Mouse (Mus musculus) spleen, adult 2 months (tissue): ENCODE data around the gene Plpp3. TPM values are rescaled to one million over a fixed set of nuclear protein-coding genes. Genes with fewer than 3 reads are reported as not detected.

ENCODE experiments used
- DNase-seq, 2 experiments: peaks; one replicate each; pipeline versions ENCODE4 v3.0.0 to v3.0.0-alpha.2; 2012 to 2021; ENCODE audit warnings: low spot score in 2 of 2, low read depth in 1 of 2
- H3K27ac ChIP-seq: fragments of 200-500 bp; 2 replicates; pipeline ENCODE4 v1.5.1; 2012; ENCODE audit warnings: low read length, inconsistent platforms; ENCODE audit not compliant: insufficient read depth
- H3K27me3 ChIP-seq: fragments of 200-500 bp; 2 replicates; pipeline ENCODE4 v1.6.1; 2012; ENCODE audit warnings: mild to moderate bottlenecking, moderate library complexity, low read length, inconsistent platforms; ENCODE audit not compliant: control insufficient read depth, insufficient read depth
- H3K36me3 ChIP-seq: fragments of 200-500 bp; 2 replicates; pipeline ENCODE4 v1.6.1; 2012; ENCODE audit warnings: mild to moderate bottlenecking, low read length, inconsistent platforms; ENCODE audit not compliant: control insufficient read depth, insufficient read depth
- H3K4me1 ChIP-seq: fragments of 200-500 bp; 2 replicates; pipeline ENCODE4 v1.6.1; 2011; ENCODE audit warnings: inconsistent platforms; ENCODE audit not compliant: control insufficient read depth, insufficient read depth, insufficient read length
- H3K4me3 ChIP-seq: fragments of 200-500 bp; 2 replicates; pipeline ENCODE4 v1.5.1; 2011; ENCODE audit warnings: mild to moderate bottlenecking, inconsistent platforms; ENCODE audit not compliant: insufficient read depth, insufficient read length; ENCODE audit errors: extremely low read depth
- CTCF ChIP-seq: fragments of 200-500 bp; IDR thresholded peaks from 2 replicates; pipeline ENCODE4 v1.5.1; 2011; ENCODE audit warnings: mild to moderate bottlenecking, inconsistent platforms; ENCODE audit not compliant: insufficient read depth, insufficient read length, insufficient replicate concordance; ENCODE audit errors: extremely low read depth
- POLR2A ChIP-seq: fragments of 200-500 bp; IDR thresholded peaks from 2 replicates; pipeline ENCODE4 v1.6.1; 2011; ENCODE audit warnings: low read depth, low read length, inconsistent platforms
- WGBS: fragments of 180-500 bp; shearing (Covaris S2); methylation state at CpG from one replicate; pipeline ENCODE4 v1.1.7; 2018; 5-methylcytosine and 5-hydroxymethylcytosine counted together
- polyA plus RNA-seq: library from polyadenylated mRNA; depleted of rRNA; stranded (reverse); fragments of >200 nt; gene quantifications from 2 replicates; pipeline ENCODE4 v1.2.3, GENCODE M21; 2012

The Plpp3 gene
- polyA plus RNA-seq, 1 experiment: 24.8 TPM

DNA sequence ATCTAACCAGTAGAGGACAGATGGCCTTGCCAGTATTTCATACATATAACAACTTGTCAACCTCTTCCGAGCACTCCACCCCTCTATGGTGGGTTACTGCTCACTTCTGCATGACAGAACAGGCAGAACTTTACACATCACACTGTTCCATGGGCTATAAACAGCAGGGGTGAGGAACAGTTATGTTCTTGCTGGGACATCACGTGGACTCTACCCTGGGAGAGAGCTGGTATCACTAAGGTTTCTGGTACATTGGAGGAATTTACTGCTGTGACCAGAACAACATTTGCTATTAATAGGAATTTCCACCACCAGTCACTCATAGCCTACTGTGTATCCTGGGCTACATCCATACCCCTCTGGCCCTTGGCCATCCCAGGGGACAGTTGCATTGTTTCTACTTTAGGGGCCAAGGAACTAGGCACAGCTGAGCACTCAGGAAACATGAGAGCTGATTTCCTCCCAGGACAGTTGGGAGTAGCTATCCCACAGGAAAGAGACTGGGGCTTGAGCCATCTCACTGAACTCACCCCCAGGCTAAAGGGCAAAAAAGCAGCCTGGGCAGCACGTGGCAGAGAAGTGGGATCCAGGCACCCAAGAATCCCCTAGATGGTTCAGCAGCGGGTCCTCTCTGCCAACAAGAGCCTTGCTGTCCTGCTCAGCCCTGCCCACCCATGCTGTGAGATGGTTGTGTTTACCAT is 23.6 kb upstream of the Plpp3 start:
- TF ChIP-seq CTCF (no peak), POLR2A (no peak)
- Histone ChIP-seq H3K36me3 (no peaks in the 10 kb centered on the region), H3K27me3 (no peaks in the 10 kb centered on the region), H3K4me1 (no peaks in the 10 kb centered on the region), H3K4me3 (no peak overlapping the region), H3K27ac (no peak overlapping the region)
- no peak for DNase-seq
- WGBS: 67% methylated on average over 4 of the region's 4 CpGs

DNA sequence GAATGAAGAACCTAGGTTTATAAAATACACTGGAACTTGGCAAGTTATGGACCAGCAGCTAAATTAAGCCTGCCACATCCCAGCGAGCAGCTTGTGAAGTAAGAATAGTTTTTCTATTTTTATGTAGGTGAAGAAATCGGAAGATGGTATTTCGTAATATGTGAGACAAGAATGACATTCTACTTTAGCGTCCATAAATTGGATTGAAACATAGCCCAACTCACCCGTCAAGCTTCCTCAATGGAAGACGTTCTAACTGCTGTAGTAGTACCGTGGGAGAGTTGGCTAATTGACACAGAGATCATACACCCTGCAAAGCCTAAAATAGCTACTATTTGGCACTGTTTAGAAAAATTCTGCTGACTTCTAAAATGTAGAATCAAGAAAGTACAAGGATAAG is 7.7 kb upstream of the Plpp3 start:
- no peak overlapping the region for H3K4me3 ChIP-seq
- no peaks in the 10 kb centered on the region for H3K4me1 ChIP-seq
- WGBS: 68% methylated on average over 7 of the region's 7 CpGs
- TF ChIP-seq CTCF: no peak
- no peak for TF ChIP-seq POLR2A
- H3K27me3 ChIP-seq: no peaks in the 10 kb centered on the region
- no peaks in the 10 kb centered on the region for H3K36me3 ChIP-seq
- no peak for DNase-seq
- no peak overlapping the region for H3K27ac ChIP-seq

DNA sequence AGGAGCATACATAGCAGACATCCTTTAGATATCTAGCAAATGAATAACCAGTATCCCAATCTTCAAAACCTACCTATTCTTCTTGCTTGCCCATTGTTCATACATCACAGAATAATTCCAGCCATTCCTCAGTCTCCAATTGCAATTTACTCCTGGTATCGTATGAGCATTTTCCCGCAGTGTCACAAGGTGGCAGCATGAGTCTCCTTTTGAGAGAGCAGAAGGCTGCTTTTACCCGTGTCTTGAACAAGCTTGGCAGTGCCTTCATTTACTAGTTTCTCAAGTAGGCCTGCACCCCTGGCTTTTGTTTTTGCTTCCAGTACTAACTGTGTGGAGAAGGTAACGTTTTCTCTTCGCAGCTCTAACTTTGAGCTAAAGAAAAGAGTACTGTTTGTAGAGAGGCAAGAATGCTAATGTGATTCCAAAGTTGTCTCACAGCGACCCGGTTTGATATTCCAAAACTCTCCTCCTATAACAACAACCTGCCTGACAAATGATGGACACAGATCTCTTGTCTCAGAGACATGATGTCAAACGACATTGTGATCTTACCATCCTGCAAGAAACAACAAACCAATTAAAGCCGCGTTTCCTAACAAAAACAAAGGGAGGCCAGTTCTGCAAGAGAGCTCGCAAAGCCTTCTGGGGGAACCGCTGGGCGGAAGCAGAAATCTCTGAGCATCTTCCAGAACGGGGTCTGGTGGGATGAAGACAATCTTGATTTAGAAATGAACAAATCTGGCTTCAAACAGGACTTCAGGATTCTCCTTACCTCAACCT is 5.0 kb upstream of the Plpp3 start:
- DNase-seq: peak; percentile 34 to 62
- Histone ChIP-seq H3K27me3 (no peaks in the 10 kb centered on the region), H3K4me1 (no peaks in the 10 kb centered on the region), H3K27ac (no peak overlapping the region), H3K4me3 (no peak overlapping the region), H3K36me3 (no peaks in the 10 kb centered on the region)
- TF ChIP-seq POLR2A (no peak), CTCF (peak; percentile 84; the same call in 1 of the 2 replicates)
- WGBS: 55% methylated on average over 14 of the region's 14 CpGs

DNA sequence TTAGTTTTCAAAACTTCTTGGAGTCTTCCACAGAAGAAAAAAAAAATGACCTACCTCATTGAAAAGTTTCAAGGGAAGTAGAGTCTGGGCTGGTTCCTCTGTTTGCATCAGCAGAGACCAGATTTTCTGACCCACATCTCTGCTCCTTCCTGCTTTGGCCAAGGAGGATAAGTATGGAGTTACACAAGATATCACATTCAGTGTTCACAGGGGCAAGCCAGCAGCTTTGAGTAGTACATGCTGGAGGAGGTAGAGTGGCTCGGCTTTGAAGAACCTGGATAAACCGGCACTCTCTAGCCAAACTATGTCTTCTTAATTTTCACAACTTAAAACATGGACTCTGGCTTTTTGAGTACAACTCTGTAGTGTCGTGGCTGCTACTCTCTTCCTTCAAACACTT is 3.9 kb upstream of the Plpp3 start:
- H3K36me3 ChIP-seq: no peaks in the 10 kb centered on the region
- H3K27ac ChIP-seq: no peak overlapping the region
- H3K4me1 ChIP-seq: no peaks in the 10 kb centered on the region
- no peak for DNase-seq
- TF ChIP-seq POLR2A (no peak), CTCF (no peak)
- WGBS: 89% methylated on average over 3 of the region's 3 CpGs
- no peak overlapping the region for H3K4me3 ChIP-seq
- no peaks in the 10 kb centered on the region for H3K27me3 ChIP-seq

DNA sequence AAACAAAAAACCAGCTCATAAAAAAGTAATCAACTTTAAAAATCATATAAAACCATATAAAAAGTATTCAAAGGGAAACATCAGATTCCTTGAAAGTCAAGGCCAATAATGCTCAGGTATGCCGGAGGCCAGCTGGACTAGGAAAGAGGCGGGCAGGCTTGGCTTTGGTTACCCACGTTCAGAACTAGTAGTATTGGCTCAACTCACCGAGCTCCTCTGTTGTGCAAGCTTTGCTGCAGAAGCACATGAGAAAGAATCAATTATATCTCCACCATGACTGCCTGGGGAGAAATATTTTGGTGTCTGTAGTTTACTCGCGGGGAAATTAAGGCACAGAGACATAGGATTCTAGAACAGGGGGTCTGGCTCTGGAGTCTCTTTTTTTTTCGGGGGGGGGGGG is 866 bp upstream of the Plpp3 start:
- no peak for DNase-seq
- no peaks in the 10 kb centered on the region for H3K27me3 ChIP-seq
- no peak overlapping the region for H3K27ac ChIP-seq
- 75% methylated on average over 7 of the region's 7 CpGs for WGBS
- no peak for TF ChIP-seq POLR2A
- no peak for TF ChIP-seq CTCF
- H3K36me3 ChIP-seq: no peaks in the 10 kb centered on the region
- no peaks in the 10 kb centered on the region; the same call in 1 of the 2 replicates for H3K4me1 ChIP-seq
- no peak overlapping the region for H3K4me3 ChIP-seq

DNA sequence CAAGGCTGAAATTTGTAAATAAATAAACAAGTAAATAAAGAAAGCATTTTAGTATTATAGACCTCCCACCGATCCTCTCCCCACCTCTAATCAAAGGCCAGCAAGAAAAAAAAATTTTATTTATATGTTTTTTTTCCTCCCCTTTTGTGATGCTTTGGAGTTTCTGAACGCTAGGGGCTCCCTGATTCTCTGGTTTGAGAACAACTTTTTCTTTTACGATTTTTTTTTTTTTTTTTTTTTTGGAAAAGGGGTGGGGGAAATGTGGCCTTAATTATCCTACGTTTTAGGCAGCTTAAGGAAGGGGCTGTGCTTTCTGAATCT is 232 bp upstream of the Plpp3 start:
- Histone ChIP-seq H3K4me3 (peak overlapping the region; percentile 75), H3K27ac (peak overlapping the region; percentile 67), H3K4me1 (no peaks in the 10 kb centered on the region; the same call in 1 of the 2 replicates), H3K36me3 (no peaks in the 10 kb centered on the region), H3K27me3 (no peaks in the 10 kb centered on the region)
- no peak for DNase-seq
- no peak for TF ChIP-seq POLR2A
- under 1% methylated on average over 4 of the region's 4 CpGs for WGBS

DNA sequence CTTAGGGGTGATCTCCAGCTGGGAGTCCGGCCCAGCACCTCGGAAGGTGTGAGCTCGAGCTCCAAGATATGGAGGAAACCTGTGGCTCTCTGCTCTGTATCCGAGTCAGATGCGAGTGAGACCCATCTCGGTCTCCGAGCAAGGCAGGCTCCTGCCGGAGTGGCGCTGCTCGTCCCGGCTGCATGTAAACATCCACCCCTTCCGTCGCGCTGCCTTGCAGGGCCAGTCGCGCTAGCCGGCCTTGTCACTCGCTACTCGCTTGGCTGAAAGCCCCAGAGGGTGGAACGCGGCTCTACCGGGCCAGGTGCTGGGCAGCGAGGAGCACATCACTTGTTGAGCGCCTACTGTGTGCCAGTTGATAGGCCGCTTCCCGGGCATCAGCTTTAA is 1.0 kb downstream of the Plpp3 start:
- H3K4me1 ChIP-seq: peaks cover 8% of the 10 kb centered on the region; the same call in 1 of the 2 replicates
- 0 out of 2 replicates have a peak, but pooled peaks have one; percentile 13 for TF ChIP-seq POLR2A
- peak; percentile 9; the same call in 1 of the 2 replicates for TF ChIP-seq CTCF
- peak overlapping the region; percentile 75 for H3K4me3 ChIP-seq
- no peaks in the 10 kb centered on the region for H3K27me3 ChIP-seq
- no peaks in the 10 kb centered on the region for H3K36me3 ChIP-seq
- DNase-seq: peak; percentile 41 to 80
- H3K27ac ChIP-seq: peak overlapping the region; percentile 77
- WGBS: under 1% methylated on average over 26 of the region's 26 CpGs
